Mouse (Mus musculus) thymus, postnatal 10 days (tissue): ENCODE measurements around the gene Hist1h3b.
A peak's percentile ranks its signal among the peaks of the same experiment; 100 is the strongest.
"Not testable (repeated sequence)": the region's sequence is repeated elsewhere in the genome, so short reads cannot be mapped to it uniquely, and the experiment has no call there.

Experiments used
- DNase-seq, 2 experiments: peaks; one replicate each; pipeline ENCODE4 v3.0.0; 2021; ENCODE audit warnings: low spot score in 2 of 2

Hist1h3b gene

GRCm38 (mm10) chr13:23753314-23754078, 1.4 kb downstream of the Hist1h3b start:
- no peak for DNase-seq

- DNase-seq: no peak
Observed at GRCm38 (mm10) chr13:23755000-23755399, 2.9 kb downstream of the Hist1h3b start.

- DNase-seq: peak; percentile 89 to 90
Observed at GRCm38 (mm10) chr13:23756790-23757189, 4.7 kb downstream of the Hist1h3b start, which contains the start of gene Hist1h4b. TSS of gene Hist1h4b (plus strand) at chr13:23757013.

- no peak for DNase-seq
Observed at GRCm38 (mm10) chr13:23757211-23757773, 5.2 kb downstream of the Hist1h3b start.

- DNase-seq: no peak
Observed at GRCm38 (mm10) chr13:23757921-23758320, 5.9 kb downstream of the Hist1h3b start.

GRCm38 (mm10) chr13:23759251-23759771, 7.2 kb downstream of the Hist1h3b start:
- no peak for DNase-seq

GRCm38 (mm10) chr13:23759916-23760239, 7.8 kb downstream of the Hist1h3b start:
- DNase-seq: peak in 1 of 2 experiments; percentile 54

- DNase-seq: no peak
Observed at GRCm38 (mm10) chr13:23760240-23760971, 8.3 kb downstream of the Hist1h3b start.

- peak; percentile 99 for DNase-seq
Observed at GRCm38 (mm10) chr13:23760972-23761864, 9.2 kb downstream of the Hist1h3b start, which contains the start of gene Hist1h4a. TSS of gene Hist1h4a (minus strand) at chr13:23761230.

GRCm38 (mm10) chr13:23761871-23762821, 10.1 kb downstream of the Hist1h3b start, which contains the start of gene Hist1h3a:
TSS of gene Hist1h3a (minus strand) at chr13:23762386.
- DNase-seq: peak; percentile 69 to 75

GRCm38 (mm10) chr13:23763242-23763585, 11.1 kb downstream of the Hist1h3b start:
- DNase-seq: no peak

- DNase-seq: peak; percentile 89 to 92
Observed at GRCm38 (mm10) chr13:23763586-23764323, 11.7 kb downstream of the Hist1h3b start, which contains the start of gene Hist1h1a. TSS of gene Hist1h1a (plus strand) at chr13:23763666.

GRCm38 (mm10) chr13:23764324-23765171, 12.5 kb downstream of the Hist1h3b start:
- DNase-seq: no peak

GRCm38 (mm10) chr13:23765172-23765513, 13.1 kb downstream of the Hist1h3b start:
- DNase-seq: no peak

- no peak for DNase-seq
Observed at GRCm38 (mm10) chr13:23766772-23767171, 14.7 kb downstream of the Hist1h3b start.

GRCm38 (mm10) chr13:23768834-23769397, 16.8 kb downstream of the Hist1h3b start:
- DNase-seq: no peak

GRCm38 (mm10) chr13:23769613-23770012, 17.5 kb downstream of the Hist1h3b start, which contains the start of gene Trim38:
TSS of gene Trim38 (plus strand) at chr13:23769913.
- not testable (repeated sequence) for DNase-seq
